Mouse (Mus musculus): ENCODE results near the gene Dhx40. TPM values are rescaled to one million over a fixed set of nuclear protein-coding genes. Genes with fewer than 3 reads are reported as not detected.

Gene Dhx40
- polyA plus RNA-seq, 1 experiment from 2014 or later, result 16.0 TPM

Other genes with a start within 250 kb of the Dhx40 start
- gene Vmp1, start 123.9 kb downstream of the Dhx40 start, polyA plus RNA-seq (2015; fragmentation: Nextera tagmentation; extraction: Ambion mirVana), result 168 and 176 TPM in 2 replicates
- gene Ptrh2, start 123.8 kb downstream of the Dhx40 start, polyA plus RNA-seq (2015; fragmentation: Nextera tagmentation; extraction: Ambion mirVana), result 31.0 and 33.1 TPM in 2 replicates
- 134 and 135 TPM in 2 replicates for gene Cltc, start 50.2 kb downstream of the Dhx40 start, polyA plus RNA-seq (2015; fragmentation: Nextera tagmentation; extraction: Ambion mirVana)
- gene Ypel2, start 186.0 kb upstream of the Dhx40 start, polyA plus RNA-seq (2015; fragmentation: Nextera tagmentation; extraction: Ambion mirVana), result 7.5 TPM in 2 replicates